Mouse (Mus musculus) stomach, embryonic 14.5 days (tissue): ENCODE results near the gene Tmem109. TPM values are rescaled to one million over a fixed set of nuclear protein-coding genes. Genes with fewer than 3 reads are reported as not detected.
A peak's percentile ranks its signal among the peaks of the same experiment; 100 is the strongest.

Experiments
- ATAC-seq: fragments of 200-750 bp; cut with Nextera tagmentation; 2 replicates; pipeline ENCODE4 v1.8.0; 2017; ENCODE audit warnings: low read depth, moderate TSS enrichment; ENCODE audit not compliant: insufficient number of reproducible peaks, insufficient read depth, low FRiP score
- H3K27ac ChIP-seq: fragments of 300-500 bp; sonication (generic); 2 replicates; pipeline ENCODE4 v1.5.1; 2014; ENCODE audit warnings: mild to moderate bottlenecking, low read length, moderate library complexity, mixed read lengths
- H3K27me3 ChIP-seq: fragments of 300-500 bp; sonication (generic); 2 replicates; pipeline ENCODE4 v1.6.1; 2014; ENCODE audit warnings: low read length, control low read depth, mixed read lengths; ENCODE audit not compliant: control insufficient read depth, insufficient read depth
- H3K36me3 ChIP-seq: fragments of 300-500 bp; sonication (generic); 2 replicates; pipeline ENCODE4 v1.6.1; 2014; ENCODE audit warnings: mild to moderate bottlenecking, control low read depth, low read length, moderate library complexity, mixed read lengths; ENCODE audit not compliant: control insufficient read depth, insufficient read depth
- H3K4me1 ChIP-seq: fragments of 300-500 bp; sonication (generic); 2 replicates; pipeline ENCODE4 v1.6.1; 2014; ENCODE audit warnings: low read length, control low read depth, mixed read lengths; ENCODE audit not compliant: control insufficient read depth, insufficient read depth
- H3K4me2 ChIP-seq: fragments of 300-500 bp; sonication (generic); replicated peaks from 2 replicates; pipeline ENCODE4 v1.6.1; 2014; ENCODE audit warnings: low read depth, low read length, control low read depth
- H3K4me3 ChIP-seq: fragments of 300-500 bp; sonication (generic); 2 replicates; pipeline ENCODE4 v1.5.1; 2014; ENCODE audit warnings: low read depth, low read length, control low read depth
- H3K9ac ChIP-seq: fragments of 300-500 bp; sonication (generic); replicated peaks from 2 replicates; pipeline ENCODE4 v1.6.1; 2014; ENCODE audit warnings: low read depth, mild to moderate bottlenecking, control low read depth, low read length, moderate library complexity, mixed read lengths
- H3K9me3 ChIP-seq: fragments of 300-500 bp; sonication (generic); 2 replicates; pipeline ENCODE4 v1.6.1; 2016; ENCODE audit warnings: low read depth, low read length, control low read depth; ENCODE audit not compliant: control insufficient read depth
- WGBS: fragments of 180-500 bp; shearing (Covaris S2); extraction: QIAGEN DNeasy Blood & Tissue Kit; methylation state at CpG from one replicate; pipeline ENCODE4 v1.1.7; 2014; 5-methylcytosine and 5-hydroxymethylcytosine counted together
- polyA plus RNA-seq: library from polyadenylated mRNA; unstranded; fragments of >200 nt; fragmentation: Nextera tagmentation; extraction: Ambion mirVana; gene quantifications from 2 replicates; pipeline ENCODE4 v1.2.1, GENCODE M21; 2014

Gene Tmem109
- polyA plus RNA-seq, 1 experiment from 2014 or later, result 132 TPM

DNA sequence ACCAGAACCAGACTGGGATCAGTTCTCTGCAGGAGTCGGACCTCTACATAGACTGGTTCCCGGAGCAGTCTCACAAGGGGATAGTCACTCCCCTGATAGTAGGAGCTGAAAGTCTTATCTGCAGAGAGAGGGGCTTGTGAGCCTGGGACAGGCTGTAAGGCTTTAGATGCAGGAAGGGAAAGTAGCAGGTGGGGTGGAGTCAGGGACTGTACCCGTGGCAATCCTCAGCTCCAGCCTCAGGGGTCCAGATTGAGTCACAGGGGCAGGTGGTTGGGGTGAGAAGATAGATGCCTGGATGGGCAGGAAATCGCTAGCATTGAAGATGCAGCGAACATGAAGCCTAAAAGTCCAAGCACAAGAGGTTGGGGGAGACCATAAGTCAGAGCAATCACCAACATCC lies 34.7 kb upstream of the Tmem109 start:
- Histone ChIP-seq H3K4me3 (no peak overlapping the region), H3K9me3 (no peaks in the 10 kb centered on the region), H3K36me3 (no peaks in the 10 kb centered on the region), H3K9ac (no peak overlapping the region), H3K27me3 (no peaks in the 10 kb centered on the region), H3K27ac (no peak overlapping the region), H3K4me2 (no peak overlapping the region), H3K4me1 (no peaks in the 10 kb centered on the region)
- WGBS, result 64% methylated on average over 5 of the region's 5 CpGs
- ATAC-seq, result no peak

DNA sequence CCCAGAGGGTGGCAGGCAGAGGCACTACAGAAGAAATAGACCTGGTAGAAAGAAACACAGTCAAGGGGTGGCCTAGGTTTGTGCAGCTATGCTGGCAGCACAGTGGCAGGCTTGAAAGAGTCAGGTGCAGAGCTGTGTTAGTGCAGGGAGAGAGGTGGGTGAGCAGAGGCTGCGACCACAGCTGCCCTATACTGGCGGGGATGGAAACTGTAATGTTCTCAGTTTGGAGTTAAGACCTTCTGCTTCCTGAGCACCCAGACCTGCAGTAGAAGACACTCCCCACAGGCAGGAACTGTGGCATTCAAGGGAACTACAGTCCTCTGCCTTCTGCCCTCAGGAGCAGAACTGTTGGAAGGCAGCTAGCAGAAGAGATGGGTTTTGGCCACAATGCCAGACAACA lies 33.1 kb upstream of the Tmem109 start:
- Histone ChIP-seq H3K4me2 (no peak overlapping the region), H3K27ac (no peak overlapping the region), H3K4me1 (no peaks in the 10 kb centered on the region), H3K9ac (no peak overlapping the region), H3K36me3 (no peaks in the 10 kb centered on the region), H3K9me3 (no peaks in the 10 kb centered on the region), H3K4me3 (no peak overlapping the region), H3K27me3 (no peaks in the 10 kb centered on the region)
- 75% methylated on average over 2 of the region's 2 CpGs for WGBS
- no peak for ATAC-seq

- no peaks in the 10 kb centered on the region for H3K27me3 ChIP-seq
- no peaks in the 10 kb centered on the region for H3K36me3 ChIP-seq
- H3K9me3 ChIP-seq, result no peaks in the 10 kb centered on the region
- no peak overlapping the region for H3K27ac ChIP-seq
- H3K4me1 ChIP-seq, result no peaks in the 10 kb centered on the region; the same call in 1 of the 2 replicates
- no peak overlapping the region for H3K9ac ChIP-seq
- no peak for ATAC-seq
- H3K4me2 ChIP-seq, result no peak overlapping the region
- H3K4me3 ChIP-seq, result no peak overlapping the region
- WGBS, result 54% methylated on average over 7 of the region's 7 CpGs
Observed at GRCm38 (mm10) chr19:10914291-10914690, 32.5 kb upstream of the Tmem109 start.

- no peak for ATAC-seq
- Histone ChIP-seq H3K27ac (peak overlapping the region; percentile 81), H3K9ac (no peak overlapping the region), H3K4me3 (no peak overlapping the region), H3K4me2 (no peak overlapping the region), H3K36me3 (peaks cover 12% of the 10 kb centered on the region), H3K9me3 (no peaks in the 10 kb centered on the region), H3K27me3 (no peaks in the 10 kb centered on the region), H3K4me1 (peaks cover 13% of the 10 kb centered on the region)
- WGBS, result 46% methylated on average over 6 of the region's 6 CpGs
Observed at GRCm38 (mm10) chr19:10909087-10909721, 27.4 kb upstream of the Tmem109 start.

DNA sequence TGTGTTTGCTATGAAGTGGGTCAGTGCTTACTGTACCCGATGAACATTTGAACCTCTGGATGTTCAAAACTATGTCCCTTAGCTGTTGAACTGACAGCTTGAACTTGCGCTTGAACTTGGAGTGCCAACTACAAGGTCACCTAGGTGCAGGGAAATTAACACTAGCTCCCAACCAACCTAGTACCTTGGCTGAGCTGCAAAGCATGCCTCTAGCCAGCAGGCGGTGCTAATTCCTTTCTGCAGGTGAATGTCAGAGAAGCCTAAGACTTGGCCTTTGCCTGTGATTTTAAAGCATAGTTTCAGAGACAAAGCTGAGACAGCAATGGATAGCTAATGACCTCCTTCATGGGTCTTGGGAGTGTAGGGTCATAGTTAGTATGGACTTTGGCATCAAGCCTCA lies 26.1 kb upstream of the Tmem109 start:
- no peak for ATAC-seq
- Histone ChIP-seq H3K9ac (no peak overlapping the region), H3K4me1 (peaks cover 16% of the 10 kb centered on the region), H3K4me3 (no peak overlapping the region), H3K27ac (peak overlapping the region; percentile 81; the same call in 1 of the 2 replicates), H3K27me3 (no peaks in the 10 kb centered on the region), H3K9me3 (no peaks in the 10 kb centered on the region), H3K4me2 (no peak overlapping the region), H3K36me3 (peaks cover 24% of the 10 kb centered on the region)
- WGBS, result 56% methylated on average over 3 of the region's 3 CpGs

- no peaks in the 10 kb centered on the region for H3K9me3 ChIP-seq
- peak overlapping the region; percentile 86 for H3K27ac ChIP-seq
- no peak overlapping the region for H3K9ac ChIP-seq
- H3K27me3 ChIP-seq, result no peaks in the 10 kb centered on the region
- no peak for ATAC-seq
- H3K36me3 ChIP-seq, result peaks cover 46% of the 10 kb centered on the region
- 0 out of 2 replicates have a peak overlapping the region, but pooled peaks have one; percentile 10 for H3K4me2 ChIP-seq
- WGBS, result 50% methylated on average over 5 of the region's 5 CpGs
- H3K4me3 ChIP-seq, result no peak overlapping the region
- peaks cover 16% of the 10 kb centered on the region for H3K4me1 ChIP-seq
Observed at GRCm38 (mm10) chr19:10905728-10906000, 23.9 kb upstream of the Tmem109 start.

DNA sequence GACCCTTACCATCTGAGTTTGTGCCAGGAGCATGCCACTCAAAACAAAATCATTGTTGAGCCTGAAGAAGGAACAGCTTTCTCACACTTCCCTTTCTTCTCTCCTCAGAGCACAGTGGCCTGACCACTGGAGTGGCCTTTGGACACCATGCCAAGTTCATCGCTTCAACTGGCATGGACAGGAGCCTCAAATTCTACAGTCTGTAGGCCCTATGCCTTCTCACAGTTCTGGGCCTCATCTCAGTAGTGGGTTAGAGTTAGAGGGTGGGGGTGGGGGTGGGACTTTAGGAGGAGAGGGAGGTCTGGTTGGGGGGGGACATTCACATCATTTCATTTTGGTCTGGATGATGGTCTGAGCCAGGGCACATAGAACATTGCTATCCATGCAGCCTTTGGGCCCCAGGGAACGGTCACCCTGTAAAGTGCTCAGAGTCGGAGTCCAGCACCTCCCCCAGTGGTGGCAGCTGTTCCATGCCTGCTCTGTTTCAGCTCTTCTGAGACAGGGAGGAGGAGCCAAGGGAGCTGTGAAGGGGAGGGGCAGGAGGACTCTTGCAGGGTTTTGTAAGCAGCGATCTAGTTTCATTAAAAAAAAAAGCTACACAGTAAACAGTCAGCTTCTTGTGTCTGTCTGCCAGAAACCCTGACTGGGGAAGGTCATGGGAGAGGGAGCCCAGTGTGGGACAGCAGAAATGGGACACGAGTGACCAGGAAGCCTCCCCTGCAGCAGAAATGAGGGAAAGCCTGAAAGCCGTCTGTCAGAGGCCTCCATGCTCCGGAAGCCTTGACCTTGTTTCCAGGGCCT lies 23.3 kb upstream of the Tmem109 start:
- H3K4me2 ChIP-seq, result 0 out of 2 replicates have a peak overlapping the region, but pooled peaks have one; percentile 10
- peaks cover 16% of the 10 kb centered on the region for H3K4me1 ChIP-seq
- peaks cover 52% of the 10 kb centered on the region for H3K36me3 ChIP-seq
- peak overlapping the region; percentile 86 for H3K27ac ChIP-seq
- ATAC-seq, result peak; percentile 83
- no peaks in the 10 kb centered on the region for H3K27me3 ChIP-seq
- no peak overlapping the region for H3K9ac ChIP-seq
- H3K9me3 ChIP-seq, result no peaks in the 10 kb centered on the region
- no peak overlapping the region for H3K4me3 ChIP-seq
- WGBS, result 30% methylated on average over 7 of the region's 7 CpGs

DNA sequence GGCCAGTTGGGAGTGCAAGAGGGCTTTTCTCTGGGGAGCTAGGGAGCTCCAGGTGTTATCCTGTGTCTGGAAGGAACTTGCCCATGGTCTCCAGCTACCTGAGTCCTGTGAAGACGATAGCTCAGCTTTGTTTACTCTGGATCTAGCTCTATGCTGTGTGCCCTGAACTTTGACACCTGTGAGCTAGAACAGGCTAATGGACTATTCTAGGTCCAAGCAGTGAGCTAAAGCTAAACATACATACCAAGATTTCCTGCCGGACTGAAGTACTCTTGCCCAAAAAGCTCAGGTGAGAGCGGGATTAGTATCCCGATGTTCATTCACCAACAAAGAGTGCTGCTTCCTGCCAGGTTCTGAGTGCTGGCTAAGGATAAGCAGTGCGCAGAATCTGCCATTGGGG lies 22.7 kb upstream of the Tmem109 start:
- H3K4me3 ChIP-seq, result no peak overlapping the region
- no peaks in the 10 kb centered on the region for H3K27me3 ChIP-seq
- H3K36me3 ChIP-seq, result peaks cover 58% of the 10 kb centered on the region
- H3K9ac ChIP-seq, result no peak overlapping the region
- no peaks in the 10 kb centered on the region for H3K9me3 ChIP-seq
- H3K4me1 ChIP-seq, result peaks cover 16% of the 10 kb centered on the region
- ATAC-seq, result no peak
- peak overlapping the region; percentile 77; the same call in 1 of the 2 replicates for H3K27ac ChIP-seq
- WGBS, result 54% methylated on average over 5 of the region's 5 CpGs
- H3K4me2 ChIP-seq, result no peak overlapping the region
